Mouse (Mus musculus) kidney, adult 8-10 months (tissue): ENCODE results near the gene Mapre3.
A peak's percentile ranks its signal among the peaks of the same experiment; 100 is the strongest.

ENCODE experiments used
- DNase-seq, 2 experiments: peaks; one replicate each; pipeline ENCODE4 v3.0.0; 2022

Gene Mapre3

GRCm38 (mm10) chr5:30814424-30815119 lies at the start of gene Mapre3:
Gene Mapre3 (plus strand): TSS chr5:30814641.
- peak; percentile 89 to 91 for DNase-seq

- no peak for DNase-seq
These were observed 48.7 kb upstream of the Mapre3 start for GRCm38 (mm10) chr5:30765596-30766370.

- DNase-seq: no peak
These were observed 46.4 kb upstream of the Mapre3 start for GRCm38 (mm10) chr5:30768082-30768481.

- peak; percentile 9 to 16 for DNase-seq
These were observed 45.8 kb upstream of the Mapre3 start for GRCm38 (mm10) chr5:30768598-30768997.

- DNase-seq: no peak
These were observed 45.4 kb upstream of the Mapre3 start for GRCm38 (mm10) chr5:30769075-30769474.

- DNase-seq: peak; percentile 74 to 88
These were observed 39.7 kb upstream of the Mapre3 start for GRCm38 (mm10) chr5:30774601-30775371.

GRCm38 (mm10) chr5:30780699-30781098 lies 33.7 kb upstream of the Mapre3 start:
- no peak for DNase-seq

GRCm38 (mm10) chr5:30781147-30781546 lies 33.3 kb upstream of the Mapre3 start:
- DNase-seq: no peak

- no peak for DNase-seq
These were observed 27.1 kb upstream of the Mapre3 start for GRCm38 (mm10) chr5:30787381-30787780.

- no peak for DNase-seq
These were observed 24.4 kb upstream of the Mapre3 start for GRCm38 (mm10) chr5:30790047-30790446.

GRCm38 (mm10) chr5:30796125-30796524 lies 18.3 kb upstream of the Mapre3 start:
- DNase-seq: peak; percentile 36 to 81

GRCm38 (mm10) chr5:30797482-30797881 lies 17.0 kb upstream of the Mapre3 start:
- no peak for DNase-seq

- no peak for DNase-seq
These were observed 16.5 kb upstream of the Mapre3 start for GRCm38 (mm10) chr5:30797982-30798381.

- no peak for DNase-seq
These were observed 15.5 kb upstream of the Mapre3 start for GRCm38 (mm10) chr5:30798965-30799364.

- no peak for DNase-seq
These were observed 11.5 kb upstream of the Mapre3 start for GRCm38 (mm10) chr5:30802724-30803467.

GRCm38 (mm10) chr5:30806106-30806505 lies 8.3 kb upstream of the Mapre3 start:
- DNase-seq: peak; percentile 84 to 93

- DNase-seq: peak in 1 of 2 experiments; percentile 12
These were observed 652 bp downstream of the Mapre3 start for GRCm38 (mm10) chr5:30815120-30815465.

- no peak for DNase-seq
These were observed 1.9 kb downstream of the Mapre3 start for GRCm38 (mm10) chr5:30816261-30816791.

GRCm38 (mm10) chr5:30818758-30819309 lies 4.4 kb downstream of the Mapre3 start:
- DNase-seq: peak; percentile 22 to 48

GRCm38 (mm10) chr5:30822689-30823088 lies 8.2 kb downstream of the Mapre3 start:
- DNase-seq: no peak

- no peak for DNase-seq
These were observed 8.7 kb downstream of the Mapre3 start for GRCm38 (mm10) chr5:30823091-30823490.
